Mouse (Mus musculus) neural tube, embryonic 15.5 days (tissue): ENCODE results near the gene Slc35d2. TPM values are rescaled to one million over a fixed set of nuclear protein-coding genes. Genes with fewer than 3 reads are reported as not detected.

Source experiments
- ATAC-seq: fragments of 200-750 bp; cut with Nextera tagmentation; 2 replicates; pipeline ENCODE4 v1.8.0; 2017; ENCODE audit warnings: mild to moderate bottlenecking, moderate TSS enrichment, moderate library complexity; ENCODE audit not compliant: low FRiP score
- H3K27ac ChIP-seq: fragments of 300-500 bp; sonication (generic); replicated peaks from 2 replicates; pipeline ENCODE4 v1.5.1; 2015; ENCODE audit warnings: mild to moderate bottlenecking, inconsistent platforms
- H3K27me3 ChIP-seq: fragments of 300-500 bp; sonication (generic); replicated peaks from 2 replicates; pipeline ENCODE4 v1.6.1; 2015; ENCODE audit warnings: inconsistent platforms
- H3K36me3 ChIP-seq: fragments of 300-500 bp; sonication (generic); 2 replicates; pipeline ENCODE4 v1.6.1; 2015; ENCODE audit warnings: inconsistent platforms
- H3K4me1 ChIP-seq: fragments of 300-500 bp; sonication (generic); 2 replicates; pipeline ENCODE4 v1.6.1; 2015; ENCODE audit warnings: inconsistent platforms
- H3K4me2 ChIP-seq: fragments of 300-500 bp; sonication (generic); 2 replicates; pipeline ENCODE4 v1.6.1; 2015; ENCODE audit warnings: inconsistent platforms, mild to moderate bottlenecking, moderate library complexity
- H3K4me3 ChIP-seq: fragments of 300-500 bp; sonication (generic); replicated peaks from 2 replicates; pipeline ENCODE4 v1.5.1; 2015; ENCODE audit warnings: mild to moderate bottlenecking, inconsistent platforms
- H3K9ac ChIP-seq: fragments of 300-500 bp; sonication (generic); replicated peaks from 2 replicates; pipeline ENCODE4 v1.6.1; 2015; ENCODE audit warnings: mild to moderate bottlenecking, inconsistent platforms
- H3K9me3 ChIP-seq: fragments of 300-500 bp; sonication (generic); replicated peaks from 2 replicates; pipeline ENCODE4 v1.6.1; 2016; ENCODE audit warnings: inconsistent platforms
- WGBS: fragments of 180-500 bp; shearing (Covaris S2); methylation state at CpG from one replicate; pipeline ENCODE4 v1.1.7; 2015; ENCODE audit warnings: mixed read lengths; 5-methylcytosine and 5-hydroxymethylcytosine counted together
- polyA plus RNA-seq: library from polyadenylated mRNA; unstranded; fragments of >200 nt; fragmentation: Nextera tagmentation; extraction: Ambion mirVana; gene quantifications from 2 replicates; pipeline ENCODE4 v1.2.1, GENCODE M21; 2015

Gene Slc35d2
- polyA plus RNA-seq, 1 experiment from 2014 or later = 1.6 TPM

GRCm38 (mm10) chr13:64108381-64108850, 20.8 kb downstream of the Slc35d2 start:
- WGBS = 11% methylated on average over 5 of the region's 5 CpGs
- no peaks in the 10 kb centered on the region for H3K36me3 ChIP-seq

GRCm38 (mm10) chr13:64107535-64107934, 21.6 kb downstream of the Slc35d2 start:
- no peaks in the 10 kb centered on the region for H3K36me3 ChIP-seq
- no peak overlapping the region; the same call in 1 of the 2 replicates for H3K4me2 ChIP-seq
- H3K4me3 ChIP-seq = no peak overlapping the region
- no peak overlapping the region for H3K27ac ChIP-seq
- H3K9ac ChIP-seq = no peak overlapping the region
- no peaks in the 10 kb centered on the region for H3K27me3 ChIP-seq
- WGBS = 7% methylated on average over 8 of the region's 8 CpGs
- peak; percentile 55; the same call in 1 of the 2 replicates for ATAC-seq
- H3K4me1 ChIP-seq = peaks cover 10% of the 10 kb centered on the region
- no peaks in the 10 kb centered on the region for H3K9me3 ChIP-seq

More at GRCm38 (mm10) chr13:64108381-64108850, 20.8 kb downstream of the Slc35d2 start:
- Histone ChIP-seq H3K27ac (no peak overlapping the region), H3K9me3 (no peaks in the 10 kb centered on the region), H3K27me3 (no peaks in the 10 kb centered on the region), H3K9ac (no peak overlapping the region), H3K4me3 (no peak overlapping the region), H3K4me2 (peak overlapping the region; percentile 13; the same call in 1 of the 2 replicates), H3K4me1 (peaks cover 10% of the 10 kb centered on the region)
- no peak; the same call in 1 of the 2 replicates for ATAC-seq

- Histone ChIP-seq H3K27me3 (no peaks in the 10 kb centered on the region), H3K4me1 (peaks cover 10% of the 10 kb centered on the region), H3K9ac (no peak overlapping the region), H3K4me2 (no peak overlapping the region), H3K9me3 (no peaks in the 10 kb centered on the region), H3K36me3 (no peaks in the 10 kb centered on the region), H3K27ac (no peak overlapping the region), H3K4me3 (no peak overlapping the region)
- 37% methylated on average over 3 of the region's 3 CpGs for WGBS
- ATAC-seq = no peak
Measured at GRCm38 (mm10) chr13:64107105-64107504, 22.1 kb downstream of the Slc35d2 start.

- no peak overlapping the region for H3K27ac ChIP-seq
- WGBS = 84% methylated on average over 3 of the region's 3 CpGs
- H3K27me3 ChIP-seq = no peaks in the 10 kb centered on the region
- no peaks in the 10 kb centered on the region for H3K36me3 ChIP-seq
- no peak overlapping the region for H3K9ac ChIP-seq
- H3K4me3 ChIP-seq = no peak overlapping the region
- peaks cover 10% of the 10 kb centered on the region for H3K4me1 ChIP-seq
- ATAC-seq = no peak
- H3K4me2 ChIP-seq = no peak overlapping the region
- no peaks in the 10 kb centered on the region for H3K9me3 ChIP-seq
Measured at GRCm38 (mm10) chr13:64105690-64106089, 23.5 kb downstream of the Slc35d2 start.

- Histone ChIP-seq H3K36me3 (no peaks in the 10 kb centered on the region), H3K9ac (no peak overlapping the region), H3K27ac (no peak overlapping the region), H3K4me3 (no peak overlapping the region), H3K4me2 (no peak overlapping the region), H3K9me3 (no peaks in the 10 kb centered on the region), H3K4me1 (no peaks in the 10 kb centered on the region), H3K27me3 (no peaks in the 10 kb centered on the region)
- peak; percentile 63; the same call in 1 of the 2 replicates for ATAC-seq
- 68% methylated on average over 3 of the region's 3 CpGs for WGBS
Measured at GRCm38 (mm10) chr13:64100186-64100585, 29.0 kb downstream of the Slc35d2 start.

GRCm38 (mm10) chr13:64098992-64099391, 30.2 kb downstream of the Slc35d2 start:
- no peak overlapping the region for H3K4me3 ChIP-seq
- no peak for ATAC-seq
- H3K36me3 ChIP-seq = no peaks in the 10 kb centered on the region
- H3K9ac ChIP-seq = no peak overlapping the region
- H3K4me2 ChIP-seq = no peak overlapping the region
- 77% methylated on average over 9 of the region's 9 CpGs for WGBS
- no peak overlapping the region for H3K27ac ChIP-seq
- no peaks in the 10 kb centered on the region for H3K9me3 ChIP-seq
- H3K4me1 ChIP-seq = no peaks in the 10 kb centered on the region
- no peaks in the 10 kb centered on the region for H3K27me3 ChIP-seq

- no peaks in the 10 kb centered on the region for H3K36me3 ChIP-seq
- 5% methylated on average over 1 of the region's 1 CpGs for WGBS
- no peaks in the 10 kb centered on the region for H3K4me1 ChIP-seq
- H3K4me3 ChIP-seq = no peak overlapping the region
- peak; percentile 59; the same call in 1 of the 2 replicates for ATAC-seq
- H3K9ac ChIP-seq = no peak overlapping the region
- H3K27me3 ChIP-seq = no peaks in the 10 kb centered on the region
- no peak overlapping the region for H3K4me2 ChIP-seq
- H3K9me3 ChIP-seq = no peaks in the 10 kb centered on the region
- no peak overlapping the region for H3K27ac ChIP-seq
Measured at GRCm38 (mm10) chr13:64093341-64093740, 35.8 kb downstream of the Slc35d2 start.

- Histone ChIP-seq H3K9ac (no peak overlapping the region), H3K27me3 (no peaks in the 10 kb centered on the region), H3K4me3 (no peak overlapping the region), H3K27ac (no peak overlapping the region), H3K4me2 (no peak overlapping the region), H3K36me3 (no peaks in the 10 kb centered on the region), H3K9me3 (no peaks in the 10 kb centered on the region), H3K4me1 (no peaks in the 10 kb centered on the region)
- 81% methylated on average over 6 of the region's 6 CpGs for WGBS
- ATAC-seq = 0 out of 2 replicates have a peak, but pooled peaks have one; percentile 28
Measured at GRCm38 (mm10) chr13:64092752-64093151, 36.4 kb downstream of the Slc35d2 start.

- Histone ChIP-seq H3K27me3 (no peaks in the 10 kb centered on the region), H3K9me3 (no peaks in the 10 kb centered on the region), H3K4me1 (no peaks in the 10 kb centered on the region), H3K9ac (no peak overlapping the region), H3K4me3 (no peak overlapping the region), H3K36me3 (no peaks in the 10 kb centered on the region), H3K4me2 (no peak overlapping the region), H3K27ac (no peak overlapping the region)
- no peak for ATAC-seq
- 71% methylated on average over 3 of the region's 3 CpGs for WGBS
Measured at GRCm38 (mm10) chr13:64092141-64092540, 37.0 kb downstream of the Slc35d2 start.

GRCm38 (mm10) chr13:64091006-64091405, 38.2 kb downstream of the Slc35d2 start:
- Histone ChIP-seq H3K36me3 (no peaks in the 10 kb centered on the region), H3K27ac (no peak overlapping the region), H3K9me3 (no peaks in the 10 kb centered on the region), H3K4me2 (no peak overlapping the region), H3K4me3 (no peak overlapping the region), H3K9ac (no peak overlapping the region), H3K4me1 (no peaks in the 10 kb centered on the region), H3K27me3 (no peaks in the 10 kb centered on the region)
- 60% methylated on average over 7 of the region's 7 CpGs for WGBS
- no peak for ATAC-seq

- no peak overlapping the region for H3K9ac ChIP-seq
- H3K27ac ChIP-seq = no peak overlapping the region
- H3K4me3 ChIP-seq = no peak overlapping the region
- H3K36me3 ChIP-seq = no peaks in the 10 kb centered on the region
- 88% methylated on average over 5 of the region's 5 CpGs for WGBS
- no peak overlapping the region for H3K4me2 ChIP-seq
- no peaks in the 10 kb centered on the region for H3K27me3 ChIP-seq
- ATAC-seq = no peak
- no peaks in the 10 kb centered on the region for H3K9me3 ChIP-seq
- H3K4me1 ChIP-seq = no peaks in the 10 kb centered on the region
Measured at GRCm38 (mm10) chr13:64090278-64090677, 38.9 kb downstream of the Slc35d2 start.

- H3K36me3 ChIP-seq = no peaks in the 10 kb centered on the region
- no peak for ATAC-seq
- H3K4me3 ChIP-seq = no peak within 1 kb of the TSS
- H3K27ac ChIP-seq = no peak within 1 kb of the TSS
- no peaks in the 10 kb centered on the region for H3K9me3 ChIP-seq
- H3K27me3 ChIP-seq = no peaks in the 10 kb centered on the region
- no peak within 1 kb of the TSS for H3K4me2 ChIP-seq
- WGBS = 86% methylated on average over 4 of the region's 4 CpGs
- H3K4me1 ChIP-seq = no peaks in the 10 kb centered on the region
- no peak within 1 kb of the TSS for H3K9ac ChIP-seq
Measured at GRCm38 (mm10) chr13:64089130-64089529, 40.0 kb downstream of the Slc35d2 start, which contains the start of gene Hsd17b3. TSS of gene Hsd17b3 (minus strand) at chr13:64089230.
